15 mouse cellular contexts compared by ENCODE assay signal in genomic region chr1:98565701-98566100, GRCm38 (mm10).
"Had no signal": no experiment of that assay in that cellular context is flagged by ENCODE, and none has a peak within 500 bp of the region (broad histone marks: within the 10 kb centered on the region; RNA-seq: fewer than 3 reads in every experiment).

No protein-coding gene starts in this region.

- DNase-seq: kidney, postnatal 14 days; kidney, postnatal 4 days; left cerebral cortex, postnatal 4 days; liver, postnatal 0 days; lung, embryonic 14.5 days; thymus, adult 2 months; thymus, postnatal 14 days; thymus, postnatal 4 days had no signal

- H3K9me3 ChIP-seq: limb, embryonic 12.5 days; limb, embryonic 15.5 days; midbrain, embryonic 12.5 days had no signal

- H3K9ac ChIP-seq: limb, embryonic 12.5 days; limb, embryonic 15.5 days; liver, embryonic 14.5 days; liver, postnatal 0 days; lung, embryonic 14.5 days; midbrain, embryonic 12.5 days had no signal

- H3K36me3 ChIP-seq: limb, embryonic 12.5 days; limb, embryonic 15.5 days; midbrain, embryonic 12.5 days had no signal

- ATAC-seq: liver, postnatal 0 days; lung, postnatal 0 days had no signal

- H3K4me3 ChIP-seq: limb, embryonic 12.5 days; limb, embryonic 15.5 days; midbrain, embryonic 12.5 days had no signal

- H3K27ac ChIP-seq: limb, embryonic 12.5 days; limb, embryonic 15.5 days; liver, embryonic 14.5 days; macrophage; midbrain, embryonic 12.5 days had no signal

- H3K4me2 ChIP-seq: limb, embryonic 12.5 days; limb, embryonic 15.5 days; liver, embryonic 11.5 days; lung, embryonic 14.5 days; midbrain, embryonic 12.5 days had no signal

- H3K4me1 ChIP-seq: limb, embryonic 12.5 days; limb, embryonic 15.5 days; midbrain, embryonic 12.5 days had no signal

- H3K27me3 ChIP-seq: limb, embryonic 12.5 days; limb, embryonic 15.5 days; midbrain, embryonic 12.5 days had no signal
